Mouse (Mus musculus): ENCODE data around the gene Dcaf7. TPM values are rescaled to one million over a fixed set of nuclear protein-coding genes. Genes with fewer than 3 reads are reported as not detected.

The Dcaf7 gene
- total and polyA plus RNA-seq, 2 experiments, result 17.1 to 18.3 TPM

- TF ChIP-seq CTCF (IDR thresholded peaks at IDR 0.05; ENCODE audit: low read depth, low read length), result peak; percentile 35
- peak; percentile 88 for TF ChIP-seq POLR2A (IDR thresholded peaks at IDR 0.05; ENCODE audit: extremely low read depth, insufficient read depth, low read length)
- WGBS, result 1% methylated on average over 69 of the region's 69 CpGs
- peak within 1 kb of the TSS; percentile 98 for H3K9ac ChIP-seq (ENCODE audit: low read depth, low read length)
- peak within 1 kb of the TSS; percentile 91 for H3K27ac ChIP-seq (replicated peaks; ENCODE audit: insufficient read depth, low read depth, low read length)
- peak within 1 kb of the TSS; percentile 98 for H3K4me3 ChIP-seq (ENCODE audit: insufficient read depth, low read depth, low read length)
- no peaks in the 10 kb centered on the region; the same call in 1 of the 2 replicates for H3K4me1 ChIP-seq (ENCODE audit: control insufficient read depth, insufficient read depth, low read length)
- DNase-seq (ENCODE audit: extremely low read depth, low read depth, low spot score), result peak; percentile 100
- H3K36me3 ChIP-seq (ENCODE audit: control insufficient read depth, insufficient read depth, low read length), result no peaks in the 10 kb centered on the region
- H3K79me2 ChIP-seq (ENCODE audit: control insufficient read depth, insufficient read depth, low read length), result peaks cover 12% of the 10 kb centered on the region; the same call in 1 of the 2 replicates
- H3K27me3 ChIP-seq (ENCODE audit: control insufficient read depth, insufficient read depth, low read length), result no peaks in the 10 kb centered on the region
These were observed 47.3 kb downstream of the Dcaf7 start, which contains the start of gene Map3k3 for GRCm38 (mm10) chr11:106083708-106084701. Map3k3 (plus strand) TSS chr11:106084613.

DNA sequence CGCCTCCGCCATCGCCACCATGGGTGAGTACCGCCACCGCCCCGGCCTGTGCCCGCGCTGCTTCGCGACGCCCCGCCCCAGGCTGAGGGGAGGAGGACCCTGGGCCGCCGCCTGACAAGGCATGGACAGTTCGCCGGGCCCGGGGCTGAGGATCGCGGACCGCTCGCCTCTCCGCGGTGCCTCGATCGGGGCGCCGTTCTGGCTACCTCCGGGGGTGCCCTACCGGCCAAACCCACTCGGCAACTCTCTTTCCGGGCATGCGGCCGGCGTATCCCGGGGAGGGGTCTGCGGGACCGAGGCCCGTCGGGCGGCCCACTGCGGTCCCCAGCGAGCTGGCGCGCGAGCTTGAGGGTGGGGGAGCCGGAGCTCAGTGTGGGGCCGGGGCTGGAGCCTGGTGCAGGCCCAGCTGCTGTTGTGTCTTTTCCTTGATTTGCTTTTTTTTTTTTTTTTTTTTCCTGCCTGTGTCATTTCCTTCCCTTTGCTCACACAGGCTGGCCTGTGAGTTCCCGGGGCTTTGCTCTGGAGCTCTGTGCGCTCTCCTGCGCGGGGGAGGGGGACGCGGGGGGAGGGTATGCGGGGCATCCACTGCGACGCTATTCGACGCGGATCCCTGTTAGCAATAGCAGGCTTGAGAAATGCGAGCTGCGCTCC is 48.4 kb downstream of the Dcaf7 start:
- WGBS, result 1% methylated on average over 61 of the region's 61 CpGs
- H3K4me1 ChIP-seq (ENCODE audit: control insufficient read depth, insufficient read depth, low read length), result no peaks in the 10 kb centered on the region; the same call in 1 of the 2 replicates
- DNase-seq (ENCODE audit: extremely low read depth, low read depth, low spot score), result no peak
- peak overlapping the region; percentile 98 for H3K9ac ChIP-seq (ENCODE audit: low read depth, low read length)
- H3K27ac ChIP-seq (replicated peaks; ENCODE audit: insufficient read depth, low read depth, low read length), result peak overlapping the region; percentile 91
- H3K79me2 ChIP-seq (ENCODE audit: control insufficient read depth, insufficient read depth, low read length), result peaks cover 17% of the 10 kb centered on the region; the same call in 1 of the 2 replicates
- H3K36me3 ChIP-seq (ENCODE audit: control insufficient read depth, insufficient read depth, low read length), result no peaks in the 10 kb centered on the region
- H3K27me3 ChIP-seq (ENCODE audit: control insufficient read depth, insufficient read depth, low read length), result no peaks in the 10 kb centered on the region
- H3K4me3 ChIP-seq (ENCODE audit: insufficient read depth, low read depth, low read length), result peak overlapping the region; percentile 98
- TF ChIP-seq POLR2A (IDR thresholded peaks at IDR 0.05; ENCODE audit: extremely low read depth, insufficient read depth, low read length) (0 out of 2 replicates have a peak, but pooled peaks have one; percentile 15), CTCF (IDR thresholded peaks at IDR 0.05; ENCODE audit: low read depth, low read length) (no peak)

DNA sequence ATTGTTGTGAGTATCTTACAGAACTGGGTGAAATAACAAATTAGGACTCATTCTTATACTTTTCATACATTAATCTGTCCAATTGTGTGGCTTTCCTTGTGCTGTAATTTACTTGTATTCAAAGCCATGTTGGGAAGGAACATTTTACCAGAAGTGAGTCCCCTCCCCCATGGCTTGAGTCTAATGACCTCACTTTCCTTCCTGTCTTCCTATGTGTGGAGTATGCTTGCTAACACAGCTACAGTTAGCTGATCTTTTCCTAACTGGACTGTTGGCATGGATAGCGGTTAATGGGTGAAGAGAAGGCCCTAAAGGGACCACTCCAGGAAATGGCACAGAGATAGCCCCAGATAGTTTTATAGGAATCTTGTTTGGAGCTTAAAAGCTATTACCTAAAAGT is 61.6 kb downstream of the Dcaf7 start:
- no peak overlapping the region for H3K27ac ChIP-seq (replicated peaks; ENCODE audit: insufficient read depth, low read depth, low read length)
- 81% methylated on average over 1 of the region's 1 CpGs for WGBS

GRCm38 (mm10) chr11:106102866-106103265 is 66.2 kb downstream of the Dcaf7 start:
- Histone ChIP-seq H3K27ac (replicated peaks; ENCODE audit: insufficient read depth, low read depth, low read length) (no peak overlapping the region), H3K9ac (ENCODE audit: low read depth, low read length) (0 out of 2 replicates have a peak overlapping the region, but pooled peaks have one; percentile 43), H3K27me3 (ENCODE audit: control insufficient read depth, insufficient read depth, low read length) (no peaks in the 10 kb centered on the region), H3K4me3 (ENCODE audit: insufficient read depth, low read depth, low read length) (no peak overlapping the region), H3K36me3 (ENCODE audit: control insufficient read depth, insufficient read depth, low read length) (peaks cover 2% of the 10 kb centered on the region; the same call in 1 of the 2 replicates), H3K79me2 (ENCODE audit: control insufficient read depth, insufficient read depth, low read length) (peaks cover 13% of the 10 kb centered on the region; the same call in 1 of the 2 replicates), H3K4me1 (ENCODE audit: control insufficient read depth, insufficient read depth, low read length) (peaks cover 12% of the 10 kb centered on the region)
- no peak for TF ChIP-seq CTCF (IDR thresholded peaks at IDR 0.05; ENCODE audit: low read depth, low read length)
- TF ChIP-seq POLR2A (IDR thresholded peaks at IDR 0.05; ENCODE audit: extremely low read depth, insufficient read depth, low read length), result no peak
- DNase-seq (ENCODE audit: extremely low read depth, low read depth, low spot score), result peak; percentile 82
- 36% methylated on average over 3 of the region's 3 CpGs for WGBS

More for the DNA sequence above, 61.6 kb downstream of the Dcaf7 start:
- H3K4me1 ChIP-seq (ENCODE audit: control insufficient read depth, insufficient read depth, low read length), result peaks cover 10% of the 10 kb centered on the region
- H3K9ac ChIP-seq (ENCODE audit: low read depth, low read length), result no peak overlapping the region
- no peaks in the 10 kb centered on the region for H3K27me3 ChIP-seq (ENCODE audit: control insufficient read depth, insufficient read depth, low read length)
- no peak overlapping the region for H3K4me3 ChIP-seq (ENCODE audit: insufficient read depth, low read depth, low read length)
- H3K79me2 ChIP-seq (ENCODE audit: control insufficient read depth, insufficient read depth, low read length), result peaks cover 10% of the 10 kb centered on the region; the same call in 1 of the 2 replicates
- no peak for DNase-seq (ENCODE audit: extremely low read depth, low read depth, low spot score)
- peaks cover 4% of the 10 kb centered on the region; the same call in 1 of the 2 replicates for H3K36me3 ChIP-seq (ENCODE audit: control insufficient read depth, insufficient read depth, low read length)
- TF ChIP-seq CTCF (IDR thresholded peaks at IDR 0.05; ENCODE audit: low read depth, low read length) (no peak), POLR2A (IDR thresholded peaks at IDR 0.05; ENCODE audit: extremely low read depth, insufficient read depth, low read length) (no peak)

DNA sequence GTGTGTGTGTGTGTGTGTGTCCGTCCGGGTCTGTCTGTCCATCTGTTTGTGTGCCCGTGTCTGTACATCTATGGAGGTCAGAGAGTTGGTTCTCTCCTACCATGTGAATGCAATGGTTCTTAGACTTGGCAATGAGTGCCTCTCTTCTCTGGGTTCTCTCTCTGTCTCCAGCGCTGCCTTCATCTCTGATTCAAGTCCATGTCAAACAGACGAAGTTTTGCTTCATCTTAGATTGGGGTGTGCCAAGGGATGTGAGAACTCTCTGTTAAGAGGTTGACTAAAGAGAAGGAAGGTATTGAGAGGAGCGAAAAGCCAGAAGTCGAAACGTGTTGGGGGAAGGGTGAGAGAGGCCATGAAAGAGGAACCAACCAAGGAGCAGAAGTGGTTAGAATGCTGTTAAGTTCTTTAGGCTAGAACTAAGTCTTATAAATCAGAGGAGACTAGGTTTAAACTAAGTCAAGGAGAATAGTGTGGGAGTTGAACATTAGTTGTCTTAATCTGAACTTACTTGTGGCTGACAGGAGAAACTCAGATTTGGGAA is 69.4 kb downstream of the Dcaf7 start:
- DNase-seq (ENCODE audit: extremely low read depth, low read depth, low spot score), result no peak
- Histone ChIP-seq H3K4me1 (ENCODE audit: control insufficient read depth, insufficient read depth, low read length) (peaks cover 7% of the 10 kb centered on the region), H3K36me3 (ENCODE audit: control insufficient read depth, insufficient read depth, low read length) (peaks cover 7% of the 10 kb centered on the region; the same call in 1 of the 2 replicates), H3K79me2 (ENCODE audit: control insufficient read depth, insufficient read depth, low read length) (peaks cover 13% of the 10 kb centered on the region; the same call in 1 of the 2 replicates), H3K27ac (replicated peaks; ENCODE audit: insufficient read depth, low read depth, low read length) (no peak overlapping the region), H3K27me3 (ENCODE audit: control insufficient read depth, insufficient read depth, low read length) (no peaks in the 10 kb centered on the region), H3K9ac (ENCODE audit: low read depth, low read length) (no peak overlapping the region), H3K4me3 (ENCODE audit: insufficient read depth, low read depth, low read length) (no peak overlapping the region)
- no peak for TF ChIP-seq POLR2A (IDR thresholded peaks at IDR 0.05; ENCODE audit: extremely low read depth, insufficient read depth, low read length)
- no peak for TF ChIP-seq CTCF (IDR thresholded peaks at IDR 0.05; ENCODE audit: low read depth, low read length)
- 77% methylated on average over 8 of the region's 8 CpGs for WGBS

Other genes with a start within 250 kb of the Dcaf7 start
- 3.2 and 3.4 TPM in 2 replicates for gene Cyb561, start 83.5 kb upstream of the Dcaf7 start, total RNA-seq (2014; rRNA removed)
- gene Cyb561, start 83.5 kb upstream of the Dcaf7 start, polyA plus RNA-seq (2012; rRNA removed), result 2.4 and 3.7 TPM in 2 replicates
- 0.28 and 0.74 TPM in 2 replicates for gene Ace, start 68.9 kb upstream of the Dcaf7 start, total RNA-seq (2014; rRNA removed)
- 0.42 and 0.60 TPM in 2 replicates for gene Ace, start 68.9 kb upstream of the Dcaf7 start, polyA plus RNA-seq (2012; rRNA removed)
- gene Ace3, start 42.2 kb upstream of the Dcaf7 start, total RNA-seq (2014; rRNA removed), result not detected in 2 replicates
- not detected in 2 replicates for gene Ace3, start 42.2 kb upstream of the Dcaf7 start, polyA plus RNA-seq (2012; rRNA removed)
- not detected in 2 replicates for gene Kcnh6, start 28.7 kb upstream of the Dcaf7 start, total RNA-seq (2014; rRNA removed)
- not detected in 2 replicates for gene Kcnh6, start 28.7 kb upstream of the Dcaf7 start, polyA plus RNA-seq (2012; rRNA removed)
- gene Taco1, start 29.2 kb downstream of the Dcaf7 start, total RNA-seq (2014; rRNA removed), result 31.3 and 33.7 TPM in 2 replicates
- gene Taco1, start 29.2 kb downstream of the Dcaf7 start, polyA plus RNA-seq (2012; rRNA removed), result 19.1 and 20.0 TPM in 2 replicates
- 12.3 and 14.9 TPM in 2 replicates for gene Map3k3, start 47.7 kb downstream of the Dcaf7 start, total RNA-seq (2014; rRNA removed)
- 7.6 and 9.7 TPM in 2 replicates for gene Map3k3, start 47.7 kb downstream of the Dcaf7 start, polyA plus RNA-seq (2012; rRNA removed)
- gene Gm10840, start 124.0 kb downstream of the Dcaf7 start, total RNA-seq (2014; rRNA removed), result not detected in 2 replicates
- not detected in 2 replicates for gene Gm10840, start 124.0 kb downstream of the Dcaf7 start, polyA plus RNA-seq (2012; rRNA removed)
- gene Limd2, start 124.0 kb downstream of the Dcaf7 start, total RNA-seq (2014; rRNA removed), result 9.4 and 9.7 TPM in 2 replicates
- gene Limd2, start 124.0 kb downstream of the Dcaf7 start, polyA plus RNA-seq (2012; rRNA removed), result 21.8 and 26.3 TPM in 2 replicates
- 1.8 and 2.8 TPM in 2 replicates for gene Strada, start 165.3 kb downstream of the Dcaf7 start, total RNA-seq (2014; rRNA removed)
- gene Strada, start 165.3 kb downstream of the Dcaf7 start, polyA plus RNA-seq (2012; rRNA removed), result 3.1 and 3.9 TPM in 2 replicates
- gene Ccdc47, start 179.5 kb downstream of the Dcaf7 start, total RNA-seq (2014; rRNA removed), result 42.6 and 48.9 TPM in 2 replicates
- gene Ccdc47, start 179.5 kb downstream of the Dcaf7 start, polyA plus RNA-seq (2012; rRNA removed), result 12.8 and 16.9 TPM in 2 replicates
- gene Ddx42, start 180.1 kb downstream of the Dcaf7 start, total RNA-seq (2014; rRNA removed), result 16.0 and 19.7 TPM in 2 replicates
- gene Ddx42, start 180.1 kb downstream of the Dcaf7 start, polyA plus RNA-seq (2012; rRNA removed), result 4.8 and 5.1 TPM in 2 replicates
- gene Ftsj3, start 219.2 kb downstream of the Dcaf7 start, total RNA-seq (2014; rRNA removed), result 19.7 and 20.7 TPM in 2 replicates
- gene Ftsj3, start 219.2 kb downstream of the Dcaf7 start, polyA plus RNA-seq (2012; rRNA removed), result 8.8 and 13.8 TPM in 2 replicates
- 60.3 and 65.2 TPM in 2 replicates for gene Psmc5, start 219.3 kb downstream of the Dcaf7 start, total RNA-seq (2014; rRNA removed)
- gene Psmc5, start 219.3 kb downstream of the Dcaf7 start, polyA plus RNA-seq (2012; rRNA removed), result 37.7 and 43.2 TPM in 2 replicates
- gene Smarcd2, start 236.1 kb downstream of the Dcaf7 start, total RNA-seq (2014; rRNA removed), result 70.1 and 70.3 TPM in 2 replicates
- 67.3 and 84.8 TPM in 2 replicates for gene Smarcd2, start 236.1 kb downstream of the Dcaf7 start, polyA plus RNA-seq (2012; rRNA removed)
- not detected in 2 replicates for gene Tcam1, start 239.8 kb downstream of the Dcaf7 start, total RNA-seq (2014; rRNA removed)
- not detected in 2 replicates for gene Tcam1, start 239.8 kb downstream of the Dcaf7 start, polyA plus RNA-seq (2012; rRNA removed)